Mouse (Mus musculus) myocyte (in vitro differentiated cells): ENCODE measurements around the gene 2200002J24Rik. TPM values are rescaled to one million over a fixed set of nuclear protein-coding genes. Genes with fewer than 3 reads are reported as not detected.

Experiments used
- H3K27me3 ChIP-seq: one replicate; pipeline ENCODE4 v1.6.1; 2011; ENCODE audit not compliant: control insufficient read depth, insufficient read depth, insufficient read length
- H3K36me3 ChIP-seq: one replicate; pipeline ENCODE4 v1.6.1; 2011; ENCODE audit not compliant: control insufficient read depth, insufficient read depth
- H3K4me2 ChIP-seq: one replicate; pipeline ENCODE4 v1.6.1; 2011; ENCODE audit warnings: low read depth, control low read depth
- H3K4me3 ChIP-seq: one replicate; pipeline ENCODE4 v1.5.1; 2011; ENCODE audit warnings: mild to moderate bottlenecking, control low read depth, moderate library complexity
- H3K79me2 ChIP-seq: one replicate; pipeline ENCODE4 v1.6.1; 2011; ENCODE audit not compliant: control insufficient read depth, insufficient read depth
- H3ac ChIP-seq: one replicate; pipeline ENCODE4 v1.6.1; 2011; ENCODE audit not compliant: control insufficient read depth, insufficient read length
- CEBPB ChIP-seq: IDR thresholded peaks from 2 replicates; pipeline ENCODE4 v1.6.1; 2011; ENCODE audit warnings: mild to moderate bottlenecking, moderate library complexity; ENCODE audit not compliant: poor library complexity, insufficient read depth, severe bottlenecking
- E2F4 ChIP-seq: IDR thresholded peaks from one replicate; pipeline ENCODE4 v1.6.1; 2011; ENCODE audit warnings: mild to moderate bottlenecking, control low read depth, moderate library complexity; ENCODE audit not compliant: insufficient read depth
- MAX ChIP-seq: IDR thresholded peaks from one replicate; pipeline ENCODE4 v1.6.1; 2011; ENCODE audit warnings: low read depth, mild to moderate bottlenecking, control low read depth
- MYOD1 ChIP-seq, 3 experiments: IDR thresholded peaks; one replicate each; pipeline ENCODE4 v1.6.1; 2011; ENCODE audit warnings: control low read depth in 2 of 3, low read depth in 2 of 3, mild to moderate bottlenecking in 2 of 3, moderate library complexity in 1 of 3; ENCODE audit not compliant: insufficient read length in 2 of 3, control insufficient read depth in 1 of 3
- MYOG ChIP-seq, 3 experiments: IDR thresholded peaks; one replicate each; pipeline ENCODE4 v1.6.1; 2011; ENCODE audit warnings: control low read depth in 2 of 3, low read depth in 2 of 3, mild to moderate bottlenecking in 2 of 3; ENCODE audit not compliant: insufficient read length in 2 of 3, control insufficient read depth in 1 of 3, insufficient read depth in 1 of 3
- POLR2A ChIP-seq: IDR thresholded peaks from one replicate; pipeline ENCODE4 v1.6.1; 2011; ENCODE audit warnings: low read depth, mild to moderate bottlenecking, control low read depth, moderate library complexity; ENCODE audit not compliant: insufficient read length
- POLR2AphosphoS2 ChIP-seq: IDR thresholded peaks from one replicate; pipeline ENCODE4 v1.6.1; 2011; ENCODE audit warnings: low read depth, control low read depth; ENCODE audit not compliant: insufficient read length
- REST ChIP-seq: IDR thresholded peaks from one replicate; pipeline ENCODE4 v1.6.1; 2011; ENCODE audit warnings: mild to moderate bottlenecking, control low read depth, moderate library complexity; ENCODE audit not compliant: insufficient read depth, insufficient read length
- SRF ChIP-seq: IDR thresholded peaks from one replicate; pipeline ENCODE4 v1.6.1; 2011; ENCODE audit warnings: low read depth; ENCODE audit not compliant: control insufficient read depth, insufficient read length
- TCF12 ChIP-seq: IDR thresholded peaks from one replicate; pipeline ENCODE4 v1.6.1; 2011; ENCODE audit warnings: mild to moderate bottlenecking, control low read depth; ENCODE audit not compliant: poor library complexity, insufficient read depth, severe bottlenecking
- TCF3 ChIP-seq: IDR thresholded peaks from one replicate; pipeline ENCODE4 v1.6.1; 2011; ENCODE audit warnings: low read depth, control low read depth; ENCODE audit not compliant: insufficient read length
- USF1 ChIP-seq: IDR thresholded peaks from one replicate; pipeline ENCODE4 v1.6.1; 2011; ENCODE audit warnings: low read depth, mild to moderate bottlenecking, control low read depth, moderate library complexity
- polyA plus RNA-seq: library from polyadenylated mRNA; unstranded; fragments of >200 nt; fragmentation: generic; extraction: Trizol; gene quantifications from one replicate; pipeline ENCODE4 v1.2.1, GENCODE M21; 2012; ENCODE audit warnings: missing spikeins

2200002J24Rik gene
- polyA plus RNA-seq, 1 experiment = not detected

DNA sequence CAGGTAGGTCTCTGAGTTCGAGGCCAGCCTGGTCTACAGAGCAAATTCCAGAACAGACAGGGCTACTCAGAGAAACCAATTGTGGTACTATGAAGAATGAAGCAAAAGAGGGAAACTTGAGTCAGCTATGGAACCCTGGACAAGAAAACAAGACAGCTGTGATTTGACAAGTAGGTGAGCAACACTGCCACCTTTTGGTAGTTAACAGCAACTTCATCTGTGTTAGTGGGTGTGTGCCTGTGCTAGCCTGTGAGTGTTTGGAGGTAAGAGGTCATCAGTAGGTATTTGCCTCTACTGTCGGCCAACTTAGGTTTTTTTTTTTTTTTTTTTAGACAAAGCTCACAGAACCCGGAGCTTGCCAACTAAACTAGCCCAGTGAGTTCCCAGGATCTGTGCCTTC lies 29.5 kb upstream of the 2200002J24Rik start:
- no peaks in the 10 kb centered on the region for H3K79me2 ChIP-seq
- no peak overlapping the region for H3ac ChIP-seq
- H3K36me3 ChIP-seq = no peaks in the 10 kb centered on the region
- H3K4me3 ChIP-seq = no peak overlapping the region
- H3K4me2 ChIP-seq = no peak overlapping the region
- TF ChIP-seq TCF12 = no peak
- TF ChIP-seq MYOD1 (IDR thresholded peaks at IDR 0.05; ENCODE audit: control insufficient read depth in 1 of 3, insufficient read length in 2 of 3, low read depth in 2 of 3) = no peak
- no peak for TF ChIP-seq REST
- TF ChIP-seq SRF = no peak
- TF ChIP-seq TCF3 = no peak
- no peak for TF ChIP-seq E2F4
- TF ChIP-seq POLR2AphosphoS2 = no peak
- no peak for TF ChIP-seq USF1
- no peak for TF ChIP-seq MAX
- TF ChIP-seq CEBPB = no peak
- TF ChIP-seq POLR2A = no peak
- TF ChIP-seq MYOG (IDR thresholded peaks at IDR 0.05; ENCODE audit: control insufficient read depth in 1 of 3, insufficient read depth in 1 of 3, insufficient read length in 2 of 3, low read depth in 2 of 3) = no peak
- H3K27me3 ChIP-seq = peaks cover 9% of the 10 kb centered on the region

DNA sequence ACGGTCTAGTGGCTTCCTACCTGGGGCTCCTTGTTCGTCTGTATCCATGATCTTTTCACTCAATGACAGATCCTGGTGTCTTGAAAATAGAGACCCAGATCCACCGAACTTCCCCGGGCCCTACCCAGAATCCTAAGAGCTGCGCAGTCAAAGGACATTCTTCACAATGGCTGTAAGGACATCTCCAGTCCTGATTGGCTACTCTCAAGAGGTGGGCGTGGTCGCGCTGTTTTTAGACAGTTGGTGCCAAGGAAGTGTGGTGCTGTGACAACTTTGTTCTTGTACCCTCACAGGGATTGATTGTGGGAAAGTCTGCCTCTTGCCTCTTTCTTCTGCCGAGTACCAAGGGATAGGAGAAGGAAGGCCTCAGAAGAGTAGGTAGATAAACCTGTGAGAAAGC lies 27.2 kb upstream of the 2200002J24Rik start, which contains the start of gene Pmis2:
Gene Pmis2, minus strand, starts transcription at position 126 of the 400 bp plus-strand sequence.
- Histone ChIP-seq H3K36me3 (no peaks in the 10 kb centered on the region), H3K4me3 (no peak within 1 kb of the TSS), H3ac (no peak within 1 kb of the TSS), H3K79me2 (no peaks in the 10 kb centered on the region), H3K4me2 (no peak within 1 kb of the TSS), H3K27me3 (peaks cover 20% of the 10 kb centered on the region)
- no peak for TF ChIP-seq CEBPB
- TF ChIP-seq SRF = no peak
- no peak for TF ChIP-seq USF1
- TF ChIP-seq MAX = no peak
- TF ChIP-seq POLR2AphosphoS2 = no peak
- no peak for TF ChIP-seq POLR2A
- no peak for TF ChIP-seq E2F4
- TF ChIP-seq REST = no peak
- TF ChIP-seq TCF3 = no peak
- no peak for TF ChIP-seq MYOD1 (IDR thresholded peaks at IDR 0.05; ENCODE audit: control insufficient read depth in 1 of 3, insufficient read length in 2 of 3, low read depth in 2 of 3)
- TF ChIP-seq MYOG (IDR thresholded peaks at IDR 0.05; ENCODE audit: control insufficient read depth in 1 of 3, insufficient read depth in 1 of 3, insufficient read length in 2 of 3, low read depth in 2 of 3) = no peak
- TF ChIP-seq TCF12 = no peak

DNA sequence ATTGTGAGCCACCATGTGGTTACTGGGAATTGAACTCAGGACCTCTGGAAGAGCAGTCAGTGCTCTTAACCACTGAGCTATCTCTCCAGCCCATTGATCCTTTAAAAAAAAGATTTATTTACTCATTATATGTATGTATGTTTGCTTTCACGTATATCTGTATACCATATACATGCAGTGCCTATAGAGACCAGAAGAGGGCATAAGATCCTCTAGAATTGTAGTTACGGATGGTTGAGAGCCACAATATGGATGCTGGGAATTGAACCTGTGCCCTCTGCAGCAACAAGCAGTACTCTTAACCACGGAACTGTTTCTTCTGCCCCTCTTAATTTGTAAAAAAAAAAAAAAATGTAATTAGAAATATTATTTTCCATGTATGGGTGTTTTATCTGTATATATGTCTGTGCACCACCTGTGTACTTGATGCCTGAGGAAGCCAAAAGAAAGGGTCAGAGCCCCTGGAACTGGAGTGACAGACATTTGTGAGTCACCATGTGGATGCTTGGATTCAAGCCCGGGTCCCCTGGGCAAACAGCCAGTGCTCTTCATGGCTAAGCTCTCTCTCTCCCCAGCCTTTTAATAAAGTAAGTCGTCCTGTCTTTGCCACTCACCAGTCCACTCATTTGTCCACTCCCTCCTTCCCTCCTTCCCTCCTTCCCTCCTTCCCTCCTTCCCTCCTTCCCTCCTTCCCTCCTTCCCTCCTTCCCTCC lies 20.3 kb upstream of the 2200002J24Rik start:
- Histone ChIP-seq H3K79me2 (no peaks in the 10 kb centered on the region), H3ac (no peak overlapping the region), H3K4me2 (no peak overlapping the region), H3K36me3 (no peaks in the 10 kb centered on the region), H3K4me3 (no peak overlapping the region), H3K27me3 (peaks cover 35% of the 10 kb centered on the region)
- no peak for TF ChIP-seq REST
- no peak for TF ChIP-seq MAX
- TF ChIP-seq MYOG (IDR thresholded peaks at IDR 0.05; ENCODE audit: control insufficient read depth in 1 of 3, insufficient read depth in 1 of 3, insufficient read length in 2 of 3, low read depth in 2 of 3) = no peak
- TF ChIP-seq POLR2A = no peak
- no peak for TF ChIP-seq CEBPB
- no peak for TF ChIP-seq USF1
- no peak for TF ChIP-seq TCF12
- TF ChIP-seq MYOD1 (IDR thresholded peaks at IDR 0.05; ENCODE audit: control insufficient read depth in 1 of 3, insufficient read length in 2 of 3, low read depth in 2 of 3) = no peak
- TF ChIP-seq TCF3 = no peak
- TF ChIP-seq POLR2AphosphoS2 = no peak

DNA sequence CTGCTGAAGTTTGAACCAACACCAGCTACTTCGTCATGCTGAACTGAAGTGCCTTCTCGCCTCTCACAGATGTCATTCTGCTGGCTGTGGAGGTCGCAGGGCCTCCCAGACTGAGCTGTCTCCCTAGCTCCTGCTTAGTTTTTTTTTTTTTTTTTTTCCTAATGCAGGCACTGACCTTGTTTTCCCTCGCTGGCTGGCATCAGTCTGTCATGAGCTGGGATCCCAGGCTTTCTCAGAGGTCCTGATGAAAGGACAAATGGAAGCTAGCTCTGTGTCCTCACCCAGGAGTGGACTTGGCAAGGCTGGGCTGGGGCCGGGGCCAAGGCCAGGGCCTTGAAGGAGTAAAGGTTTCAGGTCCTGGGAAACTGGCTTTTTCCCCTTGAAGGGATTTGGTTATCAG lies 16.8 kb upstream of the 2200002J24Rik start:
- Histone ChIP-seq H3K36me3 (no peaks in the 10 kb centered on the region), H3K4me2 (no peak overlapping the region), H3ac (no peak overlapping the region), H3K27me3 (peaks cover 22% of the 10 kb centered on the region), H3K79me2 (no peaks in the 10 kb centered on the region), H3K4me3 (no peak overlapping the region)
- TF ChIP-seq TCF3 (no peak), USF1 (no peak), SRF (no peak)

DNA sequence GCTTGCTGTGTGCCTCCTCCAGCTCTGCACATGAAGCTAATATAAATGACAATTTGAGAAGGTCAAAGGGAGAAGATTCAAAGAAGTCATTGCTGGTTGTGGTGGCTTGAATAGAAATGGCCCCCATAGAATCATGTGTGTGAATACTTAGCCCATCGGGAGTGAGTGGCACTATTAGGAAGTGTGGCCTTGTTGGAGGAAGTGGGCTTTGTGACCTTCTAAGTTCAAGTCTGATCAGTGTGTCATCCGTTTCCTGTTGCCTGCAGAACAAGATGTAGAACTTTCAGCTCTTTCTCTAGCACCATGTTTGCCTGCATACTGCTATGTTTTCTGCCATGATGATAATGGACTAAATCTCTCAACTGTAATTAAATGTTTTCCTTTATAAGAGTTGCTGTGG lies 15.3 kb upstream of the 2200002J24Rik start:
- peaks cover 23% of the 10 kb centered on the region for H3K27me3 ChIP-seq
- no peak overlapping the region for H3K4me3 ChIP-seq
- no peaks in the 10 kb centered on the region for H3K36me3 ChIP-seq
- no peak overlapping the region for H3ac ChIP-seq
- no peak overlapping the region for H3K4me2 ChIP-seq
- no peaks in the 10 kb centered on the region for H3K79me2 ChIP-seq
- TF ChIP-seq MYOD1 (IDR thresholded peaks at IDR 0.05; ENCODE audit: control insufficient read depth in 1 of 3, insufficient read length in 2 of 3, low read depth in 2 of 3) (no peak), E2F4 (no peak), POLR2AphosphoS2 (no peak), USF1 (no peak), TCF3 (no peak), POLR2A (no peak)
